Mouse (Mus musculus): ENCODE results near the gene Ppard.

DNA sequence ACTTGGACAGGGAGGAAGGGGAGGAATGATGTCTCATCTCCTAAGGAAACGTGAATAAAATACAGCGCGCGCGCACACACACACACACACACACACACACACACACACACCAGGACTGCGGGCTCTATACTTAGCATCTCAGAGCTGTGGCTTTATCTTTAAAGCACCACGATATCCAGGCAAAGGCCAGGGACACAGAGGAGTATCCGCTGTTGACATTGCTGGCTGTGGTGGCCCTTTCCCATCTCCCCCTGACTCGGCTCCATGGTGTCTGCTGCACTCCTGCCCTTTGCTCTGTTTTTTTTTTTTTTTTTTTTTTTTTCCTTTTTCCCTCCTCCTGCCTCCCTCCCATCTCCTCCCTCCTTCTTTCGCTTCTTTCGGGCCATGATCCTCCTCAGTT, 29.3 kb downstream of the Ppard start:
- TF ChIP-seq CTCF (IDR thresholded peaks at IDR 0.05; ENCODE audit: extremely low read depth, insufficient read depth, low read length): no peak
- no peak for TF ChIP-seq POLR2A (IDR thresholded peaks at IDR 0.05; ENCODE audit: extremely low read depth, insufficient read depth, low read length)

All from cortical plate, adult 2 months (tissue).